Mouse (Mus musculus) thymus, postnatal 0 days (tissue): ENCODE results near the gene Etd. TPM values are rescaled to one million over a fixed set of nuclear protein-coding genes. Genes with fewer than 3 reads are reported as not detected.
"Not testable (repeated sequence)": the region's sequence is repeated elsewhere in the genome, so short reads cannot be mapped to it uniquely, and the experiment has no call there.

ENCODE experiments used
- DNase-seq: peaks from one replicate; pipeline ENCODE4 v3.0.0-alpha.2; 2015; ENCODE audit warnings: low spot score
- polyA plus RNA-seq: library from polyadenylated mRNA; unstranded; fragments of >200 nt; fragmentation: Nextera tagmentation; extraction: Ambion mirVana; gene quantifications from 2 replicates; pipeline ENCODE4 v1.2.1, GENCODE M21; 2015

The Etd gene
- 0.30 TPM in 1 of 2 replicates, not detected in the other for polyA plus RNA-seq

- no peak for DNase-seq
These were observed at the start of gene Etd for GRCm38 (mm10) chrX:53434618-53435017. Etd (plus strand) TSS chrX:53434918.

DNA sequence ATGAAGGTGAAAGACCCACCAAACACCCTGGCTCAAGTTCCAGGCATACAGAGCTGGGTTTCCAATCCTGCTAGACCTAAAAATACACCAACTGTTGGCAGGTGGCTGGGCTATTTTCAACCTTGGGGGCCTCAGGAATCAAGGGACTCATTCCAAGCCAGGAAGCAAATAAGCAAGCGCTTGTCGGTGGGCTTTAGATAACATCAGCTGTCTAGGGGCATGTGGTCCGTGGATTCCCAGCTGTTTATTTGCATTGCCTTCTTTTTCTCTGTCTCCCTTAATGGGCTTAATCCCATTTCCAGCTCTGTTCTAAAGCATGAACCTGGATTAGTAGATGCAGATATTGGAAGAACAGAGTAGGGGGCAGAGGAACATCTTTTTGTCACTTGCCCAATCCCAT lies 48.4 kb upstream of the Etd start:
- no peak for DNase-seq

- DNase-seq: no peak
These were observed 1.8 kb upstream of the Etd start for GRCm38 (mm10) chrX:53432888-53433287.

- DNase-seq: no peak
These were observed 24.9 kb downstream of the Etd start for GRCm38 (mm10) chrX:53459573-53459972.

GRCm38 (mm10) chrX:53464194-53464593 lies 29.5 kb downstream of the Etd start:
- not testable (repeated sequence) for DNase-seq

Other genes starting within 250 kb of the Etd start
- 0.72 and 0.92 TPM in 2 replicates for gene Plac1, start 194.8 kb upstream of the Etd start, polyA plus RNA-seq
- gene Fam122b, start 165.1 kb upstream of the Etd start, polyA plus RNA-seq: 6.1 and 6.4 TPM in 2 replicates
- gene Fam122c, start 161.5 kb upstream of the Etd start, polyA plus RNA-seq: not detected in 2 replicates
- gene Mospd1, start 64.4 kb upstream of the Etd start, polyA plus RNA-seq: 41.4 and 42.1 TPM in 2 replicates
- gene Rtl8c, start 173.1 kb downstream of the Etd start, polyA plus RNA-seq: 16.4 and 16.8 TPM in 2 replicates
- gene Gm14597, start 174.1 kb downstream of the Etd start, polyA plus RNA-seq: not detected in 2 replicates
- gene Rtl8a, start 208.8 kb downstream of the Etd start, polyA plus RNA-seq: 45.1 and 48.1 TPM in 2 replicates
- 39.8 and 41.2 TPM in 2 replicates for gene Rtl8b, start 235.5 kb downstream of the Etd start, polyA plus RNA-seq